Mouse (Mus musculus) adrenal gland, adult 2 months (tissue): ENCODE measurements around the gene Gm49387. TPM values are rescaled to one million over a fixed set of nuclear protein-coding genes. Genes with fewer than 3 reads are reported as not detected.

Experiments used
- DNase-seq: peaks from one replicate; pipeline ENCODE4 v3.0.0; 2021
- polyA plus RNA-seq: library from polyadenylated mRNA; depleted of rRNA; stranded (reverse); fragments of >200 nt; gene quantifications from 2 replicates; pipeline ENCODE4 v1.2.3, GENCODE M21; 2012
- total RNA-seq, 2 experiments: library from RNA; stranded (reverse); gene quantifications; 2 replicates each; pipeline ENCODE4 v1.2.3; 2021

Gene Gm49387
- total and polyA plus RNA-seq, 3 experiments: 2.3 TPM; not detected in 2

GRCm38 (mm10) chr14:31662555-31663211 lies 22.0 kb upstream of the Gm49387 start:
- peak; percentile 77 for DNase-seq

- peak; percentile 94 for DNase-seq
These were observed 21.2 kb upstream of the Gm49387 start for GRCm38 (mm10) chr14:31661671-31662554.

- DNase-seq: no peak
These were observed 19.8 kb upstream of the Gm49387 start for GRCm38 (mm10) chr14:31660312-31661093.

GRCm38 (mm10) chr14:31659501-31660181 lies 19.0 kb upstream of the Gm49387 start:
- DNase-seq: peak; percentile 76

GRCm38 (mm10) chr14:31658126-31658680 lies 17.5 kb upstream of the Gm49387 start:
- peak; percentile 16 for DNase-seq

- peak; percentile 66 for DNase-seq
These were observed 16.4 kb upstream of the Gm49387 start for GRCm38 (mm10) chr14:31656857-31657645.

- peak; percentile 1 for DNase-seq
These were observed 15.7 kb upstream of the Gm49387 start for GRCm38 (mm10) chr14:31656386-31656785.

- peak; percentile 1 for DNase-seq
These were observed 14.7 kb upstream of the Gm49387 start for GRCm38 (mm10) chr14:31655406-31655805.

GRCm38 (mm10) chr14:31654816-31655215 lies 14.1 kb upstream of the Gm49387 start:
- DNase-seq: peak; percentile 12

GRCm38 (mm10) chr14:31653101-31653875 lies 12.6 kb upstream of the Gm49387 start:
- peak; percentile 1 for DNase-seq

GRCm38 (mm10) chr14:31652624-31653023 lies 11.9 kb upstream of the Gm49387 start:
- DNase-seq: no peak

- peak; percentile 1 for DNase-seq
These were observed 11.4 kb upstream of the Gm49387 start for GRCm38 (mm10) chr14:31652106-31652505.

GRCm38 (mm10) chr14:31651206-31651605 lies 10.5 kb upstream of the Gm49387 start:
- DNase-seq: peak; percentile 27

- no peak for DNase-seq
These were observed 9.7 kb upstream of the Gm49387 start for GRCm38 (mm10) chr14:31650347-31650746.

- DNase-seq: no peak
These were observed 7.3 kb upstream of the Gm49387 start for GRCm38 (mm10) chr14:31647991-31648390.

- no peak for DNase-seq
These were observed 5.2 kb upstream of the Gm49387 start for GRCm38 (mm10) chr14:31645920-31646319.

- no peak for DNase-seq
These were observed 4.4 kb upstream of the Gm49387 start for GRCm38 (mm10) chr14:31644931-31645547.

GRCm38 (mm10) chr14:31644183-31644830 lies 3.6 kb upstream of the Gm49387 start:
- DNase-seq: peak; percentile 87
